Mouse (Mus musculus) liver, embryonic 12.5 days (tissue): ENCODE results near the gene Ppp2r5a. TPM values are rescaled to one million over a fixed set of nuclear protein-coding genes. Genes with fewer than 3 reads are reported as not detected.
"Not testable (repeated sequence)": the region's sequence is repeated elsewhere in the genome, so short reads cannot be mapped to it uniquely, and the experiment has no call there.

ENCODE experiments used
- ATAC-seq: fragments of 200-750 bp; cut with Nextera tagmentation; 2 replicates; pipeline ENCODE4 v1.8.0; 2017; ENCODE audit warnings: moderate number of reproducible peaks, mild to moderate bottlenecking, moderate library complexity
- H3K27ac ChIP-seq: fragments of 300-500 bp; sonication (generic); 2 replicates; pipeline ENCODE4 v1.5.1; 2016; ENCODE audit warnings: mild to moderate bottlenecking
- H3K27me3 ChIP-seq: fragments of 300-500 bp; sonication (generic); replicated peaks from 2 replicates; pipeline ENCODE4 v1.6.1; 2016; ENCODE audit warnings: mild to moderate bottlenecking, moderate library complexity
- H3K36me3 ChIP-seq: fragments of 300-500 bp; sonication (generic); 2 replicates; pipeline ENCODE4 v1.6.1; 2016; ENCODE audit warnings: mild to moderate bottlenecking, moderate library complexity
- H3K4me1 ChIP-seq: fragments of 300-500 bp; sonication (generic); 2 replicates; pipeline ENCODE4 v1.6.1; 2016
- H3K4me2 ChIP-seq: fragments of 300-500 bp; sonication (generic); 2 replicates; pipeline ENCODE4 v1.6.1; 2016; ENCODE audit warnings: mild to moderate bottlenecking, moderate library complexity
- H3K4me3 ChIP-seq: fragments of 300-500 bp; sonication (generic); 2 replicates; pipeline ENCODE4 v1.5.1; 2016; ENCODE audit warnings: mild to moderate bottlenecking, moderate library complexity
- H3K9ac ChIP-seq: fragments of 300-500 bp; sonication (generic); 2 replicates; pipeline ENCODE4 v1.6.1; 2016; ENCODE audit warnings: mild to moderate bottlenecking, moderate library complexity
- H3K9me3 ChIP-seq: fragments of 300-500 bp; sonication (generic); replicated peaks from 2 replicates; pipeline ENCODE4 v1.6.1; 2016; ENCODE audit warnings: mild to moderate bottlenecking, moderate library complexity
- WGBS: fragments of 180-500 bp; shearing (Covaris S2); methylation state at CpG from one replicate; pipeline ENCODE4 v1.1.7; 2016; ENCODE audit not compliant: insufficient replicate concordance; 5-methylcytosine and 5-hydroxymethylcytosine counted together
- polyA plus RNA-seq: library from polyadenylated mRNA; unstranded; fragments of >200 nt; fragmentation: Nextera tagmentation; extraction: Ambion mirVana; gene quantifications from 2 replicates; pipeline ENCODE4 v1.2.1, GENCODE M21; 2016

Gene Ppp2r5a
- polyA plus RNA-seq, 1 experiment from 2014 or later: 33.9 TPM

DNA sequence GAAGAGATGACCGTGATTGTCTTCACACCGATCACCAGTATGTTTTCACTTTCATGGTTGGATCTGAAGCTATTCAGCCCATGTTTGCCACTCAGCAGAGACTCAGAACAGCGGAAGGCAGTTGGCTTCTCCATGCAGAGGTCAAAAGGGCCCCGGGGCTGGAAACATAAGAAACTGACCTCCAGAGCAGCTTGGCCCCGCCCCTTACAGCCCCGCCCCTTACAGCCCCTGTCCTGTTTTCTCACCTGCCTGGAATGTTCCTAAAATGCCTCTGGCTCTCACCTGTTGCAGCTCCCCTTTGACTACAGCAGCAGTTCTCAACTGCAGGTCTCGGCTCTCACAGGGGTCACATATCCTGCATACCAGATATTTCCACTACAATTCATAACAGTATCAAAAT is 29.5 kb upstream of the Ppp2r5a start:
- Histone ChIP-seq H3K9me3 (no peaks in the 10 kb centered on the region), H3K4me2 (peak overlapping the region; percentile 55), H3K27ac (no peak overlapping the region), H3K4me3 (peak overlapping the region; percentile 6; the same call in 1 of the 2 replicates), H3K9ac (no peak overlapping the region), H3K4me1 (peaks cover 16% of the 10 kb centered on the region), H3K27me3 (peaks cover 11% of the 10 kb centered on the region; the same call in 1 of the 2 replicates), H3K36me3 (no peaks in the 10 kb centered on the region)
- ATAC-seq: no peak
- WGBS: 38% methylated on average over 7 of the region's 7 CpGs

DNA sequence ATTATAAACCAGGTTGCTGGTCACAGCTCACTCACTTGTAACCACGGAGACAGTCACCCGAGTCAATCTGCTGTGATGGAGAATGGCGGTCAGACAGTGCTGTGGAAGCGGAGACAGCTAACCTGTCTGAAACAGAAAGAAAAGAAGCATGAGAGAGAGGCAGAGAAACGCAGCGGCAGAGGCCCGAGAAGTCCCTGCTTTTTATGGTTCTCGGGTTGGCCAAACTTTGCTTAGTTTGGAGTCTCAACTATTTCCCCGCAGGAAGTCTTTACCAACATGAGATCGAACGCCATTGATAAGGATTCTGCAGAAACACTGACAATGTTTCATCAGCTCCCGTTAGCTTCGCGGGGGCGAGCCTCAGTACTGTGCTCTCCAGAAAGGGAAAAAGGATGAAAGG is 29.0 kb upstream of the Ppp2r5a start:
- Histone ChIP-seq H3K4me1 (peaks cover 16% of the 10 kb centered on the region), H3K27ac (no peak overlapping the region), H3K9me3 (no peaks in the 10 kb centered on the region), H3K36me3 (no peaks in the 10 kb centered on the region), H3K27me3 (peaks cover 11% of the 10 kb centered on the region; the same call in 1 of the 2 replicates), H3K4me2 (peak overlapping the region; percentile 55), H3K9ac (no peak overlapping the region), H3K4me3 (peak overlapping the region; percentile 6; the same call in 1 of the 2 replicates)
- no peak for ATAC-seq
- WGBS: 39% methylated on average over 15 of the region's 15 CpGs

- no peak overlapping the region for H3K9ac ChIP-seq
- peaks cover 14% of the 10 kb centered on the region; the same call in 1 of the 2 replicates for H3K27me3 ChIP-seq
- no peak overlapping the region for H3K27ac ChIP-seq
- no peaks in the 10 kb centered on the region for H3K36me3 ChIP-seq
- no peak overlapping the region for H3K4me3 ChIP-seq
- ATAC-seq: no peak
- 72% methylated on average over 7 of the region's 7 CpGs for WGBS
- no peaks in the 10 kb centered on the region for H3K9me3 ChIP-seq
- H3K4me1 ChIP-seq: peaks cover 19% of the 10 kb centered on the region
- no peak overlapping the region for H3K4me2 ChIP-seq
Observed at GRCm38 (mm10) chr1:191430121-191430520, 27.0 kb upstream of the Ppp2r5a start.

GRCm38 (mm10) chr1:191425884-191426283 is 22.8 kb upstream of the Ppp2r5a start:
- peaks cover 14% of the 10 kb centered on the region for H3K27me3 ChIP-seq
- 41% methylated on average over 7 of the region's 7 CpGs for WGBS
- H3K9ac ChIP-seq: no peak overlapping the region
- no peaks in the 10 kb centered on the region for H3K9me3 ChIP-seq
- peaks cover 33% of the 10 kb centered on the region for H3K4me1 ChIP-seq
- H3K4me2 ChIP-seq: no peak overlapping the region
- no peak overlapping the region for H3K27ac ChIP-seq
- no peak for ATAC-seq
- no peaks in the 10 kb centered on the region for H3K36me3 ChIP-seq
- H3K4me3 ChIP-seq: no peak overlapping the region

DNA sequence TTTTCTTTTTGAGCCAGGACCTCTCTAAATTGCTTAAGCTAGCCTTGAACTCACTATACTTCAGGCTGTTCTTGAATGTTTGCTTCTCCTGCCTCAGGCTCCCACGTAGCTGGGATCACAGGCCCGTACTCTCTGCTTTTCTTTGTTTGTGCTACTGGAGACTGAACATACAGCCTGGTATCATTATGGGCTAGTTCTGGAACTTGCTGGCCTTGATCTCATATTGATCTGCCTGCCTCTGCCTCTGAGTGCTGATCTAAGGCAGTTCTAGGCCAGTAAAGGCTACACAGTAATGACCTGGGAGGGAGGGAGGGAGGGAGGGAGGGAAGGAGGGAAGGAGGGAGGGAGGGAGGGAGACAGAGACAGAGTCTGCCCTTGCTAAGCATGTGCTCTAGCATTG is 20.1 kb upstream of the Ppp2r5a start:
- Histone ChIP-seq H3K36me3 (no peaks in the 10 kb centered on the region), H3K9me3 (no peaks in the 10 kb centered on the region), H3K4me1 (peaks cover 52% of the 10 kb centered on the region), H3K4me2 (no peak overlapping the region), H3K27me3 (peaks cover 3% of the 10 kb centered on the region), H3K27ac (0 out of 2 replicates have a peak overlapping the region, but pooled peaks have one; percentile 30), H3K9ac (no peak overlapping the region), H3K4me3 (no peak overlapping the region)
- ATAC-seq: no peak
- 63% methylated on average over 2 of the region's 2 CpGs for WGBS

- not testable (repeated sequence) for ATAC-seq, H3K36me3 ChIP-seq, H3K4me3 ChIP-seq, H3K9ac ChIP-seq, H3K27me3 ChIP-seq, H3K9me3 ChIP-seq, H3K4me2 ChIP-seq
- H3K4me1 ChIP-seq: peaks cover 52% of the 10 kb centered on the region
- H3K27ac ChIP-seq: 0 out of 2 replicates have a peak overlapping the region, but pooled peaks have one; percentile 57
- WGBS: 32% methylated on average over 3 of the region's 3 CpGs
Observed at GRCm38 (mm10) chr1:191422714-191423113, 19.6 kb upstream of the Ppp2r5a start.

GRCm38 (mm10) chr1:191422164-191422563 is 19.1 kb upstream of the Ppp2r5a start:
- peak overlapping the region; percentile 57; the same call in 1 of the 2 replicates for H3K27ac ChIP-seq
- no peaks in the 10 kb centered on the region for H3K9me3 ChIP-seq
- H3K4me2 ChIP-seq: no peak overlapping the region
- no peak overlapping the region for H3K9ac ChIP-seq
- 29% methylated on average over 4 of the region's 4 CpGs for WGBS
- H3K36me3 ChIP-seq: no peaks in the 10 kb centered on the region
- H3K4me1 ChIP-seq: peaks cover 52% of the 10 kb centered on the region
- peaks cover 3% of the 10 kb centered on the region for H3K27me3 ChIP-seq
- no peak for ATAC-seq
- H3K4me3 ChIP-seq: no peak overlapping the region

- WGBS: 19% methylated on average over 1 of the region's 1 CpGs
- no peaks in the 10 kb centered on the region for H3K9me3 ChIP-seq
- H3K4me3 ChIP-seq: no peak overlapping the region
- no peaks in the 10 kb centered on the region for H3K36me3 ChIP-seq
- no peak overlapping the region for H3K4me2 ChIP-seq
- peaks cover 3% of the 10 kb centered on the region for H3K27me3 ChIP-seq
- peak; percentile 21; the same call in 1 of the 2 replicates for ATAC-seq
- no peak overlapping the region for H3K9ac ChIP-seq
- H3K27ac ChIP-seq: peak overlapping the region; percentile 57; the same call in 1 of the 2 replicates
- H3K4me1 ChIP-seq: peaks cover 52% of the 10 kb centered on the region
Observed at GRCm38 (mm10) chr1:191421426-191421999, 18.4 kb upstream of the Ppp2r5a start.

GRCm38 (mm10) chr1:191420930-191421404 is 17.9 kb upstream of the Ppp2r5a start:
- H3K4me2 ChIP-seq: peak overlapping the region; percentile 35
- no peak overlapping the region for H3K9ac ChIP-seq
- WGBS: 10% methylated on average over 6 of the region's 6 CpGs
- H3K36me3 ChIP-seq: no peaks in the 10 kb centered on the region
- peak overlapping the region; percentile 57 for H3K27ac ChIP-seq
- H3K4me1 ChIP-seq: peaks cover 55% of the 10 kb centered on the region
- H3K27me3 ChIP-seq: peaks cover 3% of the 10 kb centered on the region
- no peak for ATAC-seq
- no peak overlapping the region for H3K4me3 ChIP-seq
- H3K9me3 ChIP-seq: no peaks in the 10 kb centered on the region

GRCm38 (mm10) chr1:191419991-191420751 is 17.1 kb upstream of the Ppp2r5a start:
- no peaks in the 10 kb centered on the region for H3K36me3 ChIP-seq
- peak overlapping the region; percentile 35; the same call in 1 of the 2 replicates for H3K4me2 ChIP-seq
- no peaks in the 10 kb centered on the region; the same call in none of the 2 replicates for H3K27me3 ChIP-seq
- H3K27ac ChIP-seq: peak overlapping the region; percentile 57
- H3K4me1 ChIP-seq: peaks cover 49% of the 10 kb centered on the region
- ATAC-seq: no peak
- no peaks in the 10 kb centered on the region for H3K9me3 ChIP-seq
- WGBS: 33% methylated on average over 8 of the region's 8 CpGs
- no peak overlapping the region for H3K9ac ChIP-seq
- H3K4me3 ChIP-seq: no peak overlapping the region

DNA sequence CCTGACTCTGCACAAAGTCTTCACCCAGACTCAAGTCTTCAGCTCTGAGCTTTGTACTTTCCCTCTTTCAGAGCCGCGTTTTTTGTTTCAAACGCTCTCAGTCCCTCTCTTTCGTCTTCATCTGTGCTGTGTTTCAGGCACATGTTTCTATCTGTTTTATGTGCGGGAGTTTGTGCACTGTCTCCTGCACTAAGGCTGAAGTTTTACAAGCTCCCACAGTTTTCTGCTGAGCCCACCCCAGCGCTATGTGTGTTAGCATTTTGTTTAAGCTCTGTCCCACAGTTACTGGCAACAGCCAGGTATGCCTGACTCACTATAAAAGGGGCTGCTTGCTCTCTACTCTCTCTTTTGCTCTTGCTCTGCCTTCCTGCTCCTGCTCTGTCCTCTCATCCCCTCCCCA is 16.3 kb upstream of the Ppp2r5a start:
- WGBS: 54% methylated on average over 6 of the region's 6 CpGs
- peak overlapping the region; percentile 33; the same call in 1 of the 2 replicates for H3K27ac ChIP-seq
- no peaks in the 10 kb centered on the region for H3K9me3 ChIP-seq
- no peak overlapping the region for H3K4me2 ChIP-seq
- no peaks in the 10 kb centered on the region; the same call in none of the 2 replicates for H3K27me3 ChIP-seq
- H3K4me3 ChIP-seq: no peak overlapping the region
- no peak for ATAC-seq
- H3K36me3 ChIP-seq: no peaks in the 10 kb centered on the region
- H3K4me1 ChIP-seq: peaks cover 47% of the 10 kb centered on the region
- H3K9ac ChIP-seq: no peak overlapping the region

GRCm38 (mm10) chr1:191418936-191419335 is 15.9 kb upstream of the Ppp2r5a start:
- H3K4me1 ChIP-seq: peaks cover 50% of the 10 kb centered on the region
- H3K4me3 ChIP-seq: no peak overlapping the region
- no peaks in the 10 kb centered on the region for H3K9me3 ChIP-seq
- no peak for ATAC-seq
- no peaks in the 10 kb centered on the region; the same call in none of the 2 replicates for H3K27me3 ChIP-seq
- H3K4me2 ChIP-seq: no peak overlapping the region
- H3K9ac ChIP-seq: no peak overlapping the region
- WGBS: 47% methylated on average over 4 of the region's 4 CpGs
- peak overlapping the region; percentile 33; the same call in 1 of the 2 replicates for H3K27ac ChIP-seq
- no peaks in the 10 kb centered on the region for H3K36me3 ChIP-seq
